In genomic region chr17:29267931-29268681, GRCm38 (mm10) we compare ENCODE assay signal across 8 mouse cellular contexts. TPM values are rescaled to one million over a fixed set of nuclear protein-coding genes. Genes with fewer than 3 reads are reported as not detected.
DNase-seq lines count a peak whose midpoint lies in the region; ATAC-seq and TF ChIP-seq lines count a peak whose summit lies in the region.

No protein-coding gene starts in this region.

- TF ChIP-seq POLR2A in CH12.LX (IDR thresholded peaks at IDR 0.05; ENCODE audit: low read depth, low read length), result no peak
- TF ChIP-seq POLR2A in bone marrow macrophage, adult 2 months (IDR thresholded peaks at IDR 0.05; ENCODE audit: borderline replicate concordance, low read depth, low read length), result no peak

- H3K4me3 ChIP-seq in CH12.LX (replicated peaks in 1 of 3; ENCODE audit: low read depth in 2 of 3, low read length in 2 of 3, poor library complexity in 1 of 3), result peak overlapping the region in 2 of 3 experiments; percentile 55 to 86
- H3K4me3 ChIP-seq in bone marrow macrophage, adult 2 months (ENCODE audit: insufficient read depth, low read length), result peak overlapping the region; percentile 10; the same call in 1 of the 2 replicates
- H3K4me3 ChIP-seq in hindbrain, embryonic 14.5 days (replicated peaks; ENCODE audit: low read length), result peak overlapping the region; percentile 63
- peak overlapping the region; percentile 78 for H3K4me3 ChIP-seq in liver, embryonic 16.5 days (ENCODE audit: low read depth, low read length)

- ATAC-seq in hindbrain, embryonic 14.5 days (ENCODE audit: low FRiP score), result peak; percentile 4; the same call in 1 of the 2 replicates
- ATAC-seq in liver, embryonic 16.5 days (ENCODE audit: low read depth), result no peak

- H3K36me3 ChIP-seq in CH12.LX (replicated peaks in 1 of 2; ENCODE audit: control insufficient read depth in 1 of 2, insufficient read depth in 1 of 2, low read length in 1 of 2), result peaks cover 0 to under 1% of the 10 kb centered on the region in 2 experiments
- no peaks in the 10 kb centered on the region for H3K36me3 ChIP-seq in hindbrain, embryonic 14.5 days (replicated peaks; ENCODE audit: control insufficient read depth, insufficient read depth)
- H3K36me3 ChIP-seq in liver, embryonic 16.5 days (ENCODE audit: control insufficient read depth, insufficient read depth), result no peaks in the 10 kb centered on the region

- no peak overlapping the region for H3K27ac ChIP-seq in CH12.LX (ENCODE audit: insufficient read depth, low read depth)
- peak overlapping the region; percentile 42 for H3K27ac ChIP-seq in bone marrow macrophage, adult 2 months (ENCODE audit: insufficient read depth, low read depth, low read length)
- peak overlapping the region; percentile 82 for H3K27ac ChIP-seq in hindbrain, embryonic 14.5 days
- H3K27ac ChIP-seq in liver, embryonic 16.5 days (ENCODE audit: low read length), result peak overlapping the region; percentile 93

- no peak for TF ChIP-seq EP300 in CH12.LX (IDR thresholded peaks at IDR 0.05; ENCODE audit: low read length)

- H3K4me2 ChIP-seq in CH12.LX (ENCODE audit: insufficient read depth, low read depth, poor library complexity, severe bottlenecking), result peak overlapping the region; percentile 27
- peak overlapping the region; percentile 57 for H3K4me2 ChIP-seq in hindbrain, embryonic 14.5 days (replicated peaks)
- H3K4me2 ChIP-seq in liver, embryonic 16.5 days (ENCODE audit: low read depth, low read length), result peak overlapping the region; percentile 82

- in situ Hi-C loops in CH12.LX (cut with MboI; ENCODE audit: low pct_ligation_motif_present, low pct_unique_long_range_greater_than_20kb, low sequenced_read_pairs), result no loop called here

- TF ChIP-seq CTCF in CH12.LX (conservative IDR thresholded peaks at IDR 0.05 in 1 of 2, IDR thresholded peaks at IDR 0.05 in 1 of 2; ENCODE audit: low read depth in 2 of 2, low read length in 2 of 2), result no peak
- no peak for TF ChIP-seq CTCF in bone marrow macrophage, adult 2 months (IDR thresholded peaks at IDR 0.05; ENCODE audit: low read depth, low read length)

- H3K27me3 ChIP-seq in CH12.LX (replicated peaks), result no peaks in the 10 kb centered on the region
- H3K27me3 ChIP-seq in hindbrain, embryonic 14.5 days (ENCODE audit: control insufficient read depth, insufficient read depth, low read length), result no peaks in the 10 kb centered on the region
- H3K27me3 ChIP-seq in liver, embryonic 16.5 days (ENCODE audit: control insufficient read depth, insufficient read depth, low read depth, low read length), result no peaks in the 10 kb centered on the region

- peaks cover 25% of the 10 kb centered on the region for H3K79me2 ChIP-seq in CH12.LX (replicated peaks; ENCODE audit: control insufficient read depth, extremely low read depth, insufficient read depth, poor library complexity, severe bottlenecking)

- DNase-seq in CH12.LX (ENCODE audit: extremely low read depth), result no peak
- DNase-seq in hindbrain, embryonic 14.5 days (ENCODE audit: low spot score), result no peak
- DNase-seq in ovary, postnatal 36 days (ENCODE audit: low spot score), result no peak
- no peak for DNase-seq in ovary, adult 18-20 months (ENCODE audit: low spot score)
- no peak for DNase-seq in ovary, postnatal 14 days (ENCODE audit: low spot score)
- DNase-seq in layer of hippocampus, postnatal 25 days (ENCODE audit: extremely low spot score in 1 of 2, low spot score in 1 of 2), result no peak

- peaks cover 3 to 27% of the 10 kb centered on the region in 2 experiments; a peak in 2 of 4 replicates for H3K4me1 ChIP-seq in CH12.LX (ENCODE audit: control insufficient read depth in 1 of 2, insufficient read depth in 2 of 2)
- peaks cover 25% of the 10 kb centered on the region for H3K4me1 ChIP-seq in bone marrow macrophage, adult 2 months (ENCODE audit: control insufficient read depth, insufficient read depth, low read length)
- peaks cover 12% of the 10 kb centered on the region for H3K4me1 ChIP-seq in hindbrain, embryonic 14.5 days (replicated peaks; ENCODE audit: control insufficient read depth, insufficient read depth, low read length)
- peaks cover 36% of the 10 kb centered on the region for H3K4me1 ChIP-seq in liver, embryonic 16.5 days (ENCODE audit: control insufficient read depth, low read depth, low read length)

- TF ChIP-seq RAD21 in CH12.LX (IDR thresholded peaks at IDR 0.05; ENCODE audit: low read depth, low read length), result no peak

- H3K9me3 ChIP-seq in CH12.LX (replicated peaks; ENCODE audit: low read length), result no peaks in the 10 kb centered on the region
- no peaks in the 10 kb centered on the region for H3K9me3 ChIP-seq in hindbrain, embryonic 14.5 days (ENCODE audit: control insufficient read depth, low read length)
- H3K9me3 ChIP-seq in liver, embryonic 16.5 days (replicated peaks; ENCODE audit: control insufficient read depth, low read length), result no peaks in the 10 kb centered on the region

- H3K9ac ChIP-seq in CH12.LX (ENCODE audit: insufficient read depth, low read depth), result peak overlapping the region; percentile 20; the same call in 1 of the 2 replicates
- H3K9ac ChIP-seq in hindbrain, embryonic 14.5 days, result peak overlapping the region; percentile 80
- H3K9ac ChIP-seq in liver, embryonic 16.5 days (ENCODE audit: low read depth, low read length), result peak overlapping the region; percentile 93

- 59% methylated on average over 6 of the region's 6 CpGs for WGBS in hindbrain, embryonic 14.5 days
- WGBS in liver, embryonic 16.5 days (ENCODE audit: insufficient replicate concordance), result 58% methylated on average over 6 of the region's 6 CpGs

- dilution Hi-C loops in CH12.LX (cut with MboI; ENCODE audit: extremely low pct_ligation_motif_present, extremely low pct_unique_long_range_greater_than_20kb, low sequenced_read_pairs), result no loop called here

TF ChIP-seq in CH12.LX, 34 proteins besides CTCF, POLR2A, EP300 and RAD21:
- TF ChIP-seq NELFE (IDR thresholded peaks at IDR 0.05; ENCODE audit: low read depth, low read length) (no peak), POLR2AphosphoS2 (IDR thresholded peaks at IDR 0.05; ENCODE audit: low read depth, low read length) (no peak), MEF2A (IDR thresholded peaks at IDR 0.05; ENCODE audit: borderline replicate concordance, low read depth, low read length) (no peak), GABPA (IDR thresholded peaks at IDR 0.05; ENCODE audit: insufficient replicate concordance, low read depth, low read length) (no peak), E2F4 (IDR thresholded peaks at IDR 0.05; ENCODE audit: insufficient replicate concordance, low read depth, low read length) (no peak), PAX5 (IDR thresholded peaks at IDR 0.05; ENCODE audit: low read length) (no peak)

RNA-seq across cellular contexts. Expression of gene BC004004, which starts 0.5 kb away (rescaled TPM):
- total RNA-seq in CH12.LX (2012; rRNA removed) (69.1 and 75.1 TPM in 2 replicates), CH12.LX (2014; rRNA removed) (86.1 and 89.1 TPM in 2 replicates)
- 60.4 and 67.9 TPM in 2 replicates for polyA plus RNA-seq in CH12.LX (2012; ENCODE audit: insufficient read length, low read depth)
- polyA plus RNA-seq in bone marrow macrophage, adult 2 months (2012; ENCODE audit: insufficient read depth, insufficient read length, missing spikeins), result 82.6 and 105 TPM in 2 replicates
- 126 and 131 TPM in 2 replicates for polyA plus RNA-seq in hindbrain, embryonic 14.5 days (2014; fragmentation: Nextera tagmentation; extraction: Ambion mirVana)
- polyA plus RNA-seq in liver, embryonic 16.5 days (2015; fragmentation: Nextera tagmentation; extraction: Ambion mirVana), result 82.1 and 90.5 TPM in 2 replicates
- total RNA-seq in layer of hippocampus, postnatal 25 days (2021), result 10 to 100 TPM; 96.8 to 96.9 TPM

RNA-seq across cellular contexts. Expression of gene Ppil1, which starts 4.1 kb away (rescaled TPM):
- 97.2 and 123 TPM in 2 replicates for total RNA-seq in CH12.LX (2012; rRNA removed)
- 135 and 143 TPM in 2 replicates for total RNA-seq in CH12.LX (2014; rRNA removed)
- polyA plus RNA-seq in CH12.LX (2012; ENCODE audit: insufficient read length, low read depth), result 107 and 110 TPM in 2 replicates
- polyA plus RNA-seq in bone marrow macrophage, adult 2 months (2012; ENCODE audit: insufficient read depth, insufficient read length, missing spikeins), result 16.9 and 25.5 TPM in 2 replicates
- 101 TPM in 2 replicates for polyA plus RNA-seq in hindbrain, embryonic 14.5 days (2014; fragmentation: Nextera tagmentation; extraction: Ambion mirVana)
- 70.1 and 76.8 TPM in 2 replicates for polyA plus RNA-seq in liver, embryonic 16.5 days (2015; fragmentation: Nextera tagmentation; extraction: Ambion mirVana)
- 10 to 100 TPM; 17.7 to 19.6 TPM for total RNA-seq in layer of hippocampus, postnatal 25 days (2021)

RNA-seq across cellular contexts. Expression of gene Cpne5, which starts 30.1 kb away (rescaled TPM):
- total RNA-seq in CH12.LX (2012; rRNA removed) (0.50 and 1.3 TPM in 2 replicates), CH12.LX (2014; rRNA removed) (0.68 and 0.74 TPM in 2 replicates)
- polyA plus RNA-seq in CH12.LX (2012; ENCODE audit: insufficient read length, low read depth), result 1.4 and 1.9 TPM in 2 replicates
- 0.12 TPM in 2 replicates for polyA plus RNA-seq in bone marrow macrophage, adult 2 months (2012; ENCODE audit: insufficient read depth, insufficient read length, missing spikeins)
- 38.1 and 42.8 TPM in 2 replicates for polyA plus RNA-seq in hindbrain, embryonic 14.5 days (2014; fragmentation: Nextera tagmentation; extraction: Ambion mirVana)
- polyA plus RNA-seq in liver, embryonic 16.5 days (2015; fragmentation: Nextera tagmentation; extraction: Ambion mirVana), result 0.09 and 0.24 TPM in 2 replicates
- total RNA-seq in layer of hippocampus, postnatal 25 days (2021), result 10 to 100 TPM; 37.7 to 41.8 TPM

RNA-seq across cellular contexts. Expression of gene Pi16, which starts 49.4 kb away (rescaled TPM):
- total RNA-seq in CH12.LX (2012; rRNA removed), result 0.13 TPM in 1 of 2 replicates, not detected in the other
- total RNA-seq in CH12.LX (2014; rRNA removed), result not detected in 2 replicates
- not detected in 2 replicates for polyA plus RNA-seq in CH12.LX (2012; ENCODE audit: insufficient read length, low read depth)
- 0.41 TPM in 1 of 2 replicates, not detected in the other for polyA plus RNA-seq in bone marrow macrophage, adult 2 months (2012; ENCODE audit: insufficient read depth, insufficient read length, missing spikeins)
- 0.84 and 0.85 TPM in 2 replicates for polyA plus RNA-seq in hindbrain, embryonic 14.5 days (2014; fragmentation: Nextera tagmentation; extraction: Ambion mirVana)
- polyA plus RNA-seq in liver, embryonic 16.5 days (2015; fragmentation: Nextera tagmentation; extraction: Ambion mirVana), result 2.0 and 2.6 TPM in 2 replicates
- total RNA-seq in layer of hippocampus, postnatal 25 days (2021), result 1 to 10 TPM in 1 of 2 experiments, under 1 TPM in 1; 0.98 to 1.5 TPM

Comparison
In these comparisons a context has a peak if more than half of its experiments do, and no peak if none do; other contexts are left out.
1. H3K4me2 ChIP-seq: peak in every context shown above with its lines; median percentile 82 in liver, embryonic 16.5 days; 57 in hindbrain, embryonic 14.5 days; 27 in CH12.LX.
2. H3K4me3 ChIP-seq: peak in every context shown above with its lines; median percentile 78 in liver, embryonic 16.5 days; 70 in CH12.LX; 63 in hindbrain, embryonic 14.5 days; 10 in bone marrow macrophage, adult 2 months.
3. H3K9ac ChIP-seq: peak in every context shown above with its lines; median percentile 93 in liver, embryonic 16.5 days; 80 in hindbrain, embryonic 14.5 days; 20 in CH12.LX.
4. RNA of gene Cpne5, which starts 30.1 kb away (polyA plus RNA-seq): 38.1 to 42.8 TPM in hindbrain, embryonic 14.5 days; 1.4 to 1.9 TPM in CH12.LX, 0.09 to 0.24 TPM in liver, embryonic 16.5 days and 0.12 TPM in bone marrow macrophage, adult 2 months; every median in the first group is over 10 times any median in the second.